Mouse (Mus musculus) regulatory T cell (primary cell): ENCODE data around the gene Ryr3.

Experiments
- in situ Hi-C: fragments of 300-600 bp; cut with MboI, MseI; formaldehyde crosslinking; loops from one replicate; pipeline ENCODE4 v1.15.1; 2025; ENCODE audit warnings: high pct_unique_total_duplicates

Gene Ryr3

GRCm38 (mm10) chr2:112656131-112656530 lies 560.8 kb downstream of the Ryr3 start:
- in situ Hi-C loops: no loop called here

- in situ Hi-C loops: no loop called here
Observed at GRCm38 (mm10) chr2:112653836-112654235, 563.1 kb downstream of the Ryr3 start.

DNA sequence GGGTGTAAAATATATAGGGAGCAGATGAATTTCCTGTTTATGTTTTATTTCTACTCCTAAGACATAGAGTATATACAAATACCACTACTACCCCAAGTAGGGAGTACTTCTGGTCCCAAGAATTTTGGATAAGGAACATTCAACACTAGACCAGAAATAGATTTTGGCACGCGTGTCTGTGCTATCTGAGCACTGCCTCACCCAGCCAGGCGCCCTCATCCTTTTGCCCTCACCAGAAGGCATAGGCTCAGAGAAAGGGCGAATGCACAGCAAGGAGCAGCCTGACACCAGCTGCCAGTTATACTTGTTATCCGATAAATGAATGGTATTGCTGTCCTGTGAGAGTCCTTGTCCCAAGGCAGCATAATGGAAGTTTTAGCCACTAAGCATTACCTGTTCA lies 579.7 kb downstream of the Ryr3 start:
- in situ Hi-C loops: no loop called here

DNA sequence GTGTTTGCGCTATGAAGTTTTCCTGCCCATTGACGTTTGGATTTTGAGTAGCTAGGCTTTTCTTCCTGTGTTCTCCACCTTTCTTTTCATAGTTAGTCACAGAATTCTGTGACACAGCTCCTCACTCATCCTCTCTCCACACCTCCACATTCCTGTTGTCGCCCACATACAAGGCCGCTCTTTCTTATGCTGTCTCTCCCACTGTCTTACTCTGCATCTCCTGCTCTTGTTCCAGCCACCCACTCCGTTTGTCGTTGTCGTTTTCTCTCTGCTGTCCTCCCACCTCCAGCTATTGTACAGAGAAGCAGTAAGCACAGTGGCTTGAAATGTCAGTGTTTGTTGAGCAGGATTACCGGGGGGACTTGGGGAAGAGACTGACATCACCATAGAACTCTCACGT lies 584.4 kb downstream of the Ryr3 start:
- in situ Hi-C loops: no loop called here

- in situ Hi-C loops: no loop called here
Observed at GRCm38 (mm10) chr2:112630669-112631068, 586.2 kb downstream of the Ryr3 start.

GRCm38 (mm10) chr2:112625156-112625555 lies 591.7 kb downstream of the Ryr3 start:
- in situ Hi-C loops: no loop called here

DNA sequence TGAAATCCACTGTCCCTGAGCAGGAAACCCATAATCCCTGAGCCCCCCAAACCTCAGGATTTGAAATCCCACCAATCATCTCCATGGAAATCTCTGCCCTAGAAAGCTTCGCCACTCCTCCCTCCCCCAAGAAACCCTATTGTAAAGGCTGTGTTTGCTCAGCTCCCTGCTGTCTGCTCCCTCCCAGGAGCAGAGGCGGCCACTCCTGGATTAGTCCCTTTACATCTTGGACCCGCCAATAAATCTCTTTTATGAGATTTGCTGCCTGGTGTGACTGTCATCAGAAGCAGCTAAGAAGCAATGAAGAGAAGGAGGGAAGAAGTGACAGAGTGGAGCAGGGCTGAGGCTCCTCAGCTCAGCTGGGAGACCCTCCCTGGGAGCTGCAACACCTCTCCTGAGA lies 599.7 kb downstream of the Ryr3 start:
- in situ Hi-C loops: no loop called here

GRCm38 (mm10) chr2:112614375-112614774 lies 602.5 kb downstream of the Ryr3 start:
- in situ Hi-C loops: no loop called here

- in situ Hi-C loops: no loop called here
Observed at GRCm38 (mm10) chr2:112612628-112613027, 604.3 kb downstream of the Ryr3 start.

- in situ Hi-C loops: no loop called here
Observed at GRCm38 (mm10) chr2:112606536-112606935, 610.4 kb downstream of the Ryr3 start.

DNA sequence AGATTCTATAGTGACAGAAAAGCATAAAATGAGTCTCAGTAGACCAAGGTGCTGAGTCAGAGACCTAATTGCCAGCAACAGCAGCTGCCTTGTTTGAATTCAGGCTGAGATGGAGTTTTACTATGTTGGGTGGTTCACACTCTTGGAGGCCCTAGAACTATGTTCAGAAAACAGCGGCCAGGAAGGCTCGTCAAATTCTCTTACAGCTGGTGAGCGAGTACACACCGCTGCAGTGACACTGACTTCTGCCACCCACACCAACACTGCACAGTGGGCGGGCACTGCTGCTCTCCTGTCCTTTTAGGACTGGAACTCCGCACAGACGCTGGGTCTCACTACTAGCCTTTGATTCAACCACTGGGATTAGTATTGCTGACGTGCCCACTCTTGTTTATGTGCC lies 614.4 kb downstream of the Ryr3 start:
- in situ Hi-C loops: no loop called here

DNA sequence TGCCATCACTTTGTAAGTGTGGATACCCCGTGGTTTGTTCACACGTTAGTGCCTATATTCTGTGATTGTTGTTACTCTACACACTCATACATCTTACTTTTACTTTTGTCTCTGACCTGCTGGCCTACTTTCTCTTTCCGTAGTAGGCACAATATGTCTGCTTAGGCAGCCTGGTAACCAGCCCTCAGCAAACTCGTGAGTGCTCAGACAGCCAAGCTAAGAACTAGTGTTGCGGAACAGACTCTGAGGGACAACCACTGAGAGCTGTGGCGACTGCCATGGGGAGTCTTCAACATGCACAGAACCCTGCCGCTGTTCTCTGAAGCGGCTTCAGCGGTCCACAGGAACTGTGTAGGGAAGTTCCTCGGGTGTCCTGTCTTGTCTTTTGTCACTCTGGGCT lies 616.7 kb downstream of the Ryr3 start:
- in situ Hi-C loops: no loop called here

DNA sequence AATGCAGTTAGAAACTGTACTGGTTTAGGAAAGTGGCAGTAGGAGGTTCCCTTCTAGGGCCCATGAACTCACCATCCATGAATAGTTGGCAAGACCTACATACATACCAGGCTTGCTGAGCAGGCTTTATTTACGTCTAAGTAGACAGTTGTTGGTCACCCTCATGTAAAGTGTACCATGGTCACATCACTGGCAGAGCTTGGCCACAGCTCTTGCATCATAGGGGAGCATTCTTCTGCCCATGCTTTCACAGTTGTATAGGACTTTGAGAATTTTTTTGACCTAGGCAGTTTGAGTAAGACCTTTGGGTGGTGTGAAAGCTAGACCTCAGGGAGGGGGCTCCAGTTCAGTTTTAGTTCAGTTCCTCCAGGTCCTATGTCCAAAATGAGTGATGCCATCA lies 619.8 kb downstream of the Ryr3 start:
- in situ Hi-C loops: no loop called here

- in situ Hi-C loops: no loop called here
Observed at GRCm38 (mm10) chr2:112596415-112596814, 620.5 kb downstream of the Ryr3 start.

DNA sequence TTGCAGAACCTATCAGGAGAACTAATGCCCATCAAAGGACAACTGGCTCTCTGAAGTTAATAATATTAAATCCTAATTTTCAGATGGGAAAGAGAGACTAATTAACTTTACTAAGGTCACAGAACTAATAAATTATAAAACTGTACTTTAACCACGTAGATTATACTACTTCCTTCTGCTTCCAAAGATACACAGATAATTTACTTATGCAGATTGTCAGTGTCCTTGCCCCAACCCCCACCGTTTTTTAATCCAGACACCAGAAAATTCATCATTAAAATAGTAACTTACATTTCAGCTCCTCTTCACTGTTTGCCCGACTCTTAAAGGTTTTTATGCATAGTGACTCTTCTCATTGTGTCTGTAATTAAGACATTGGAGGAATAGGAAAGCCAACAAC lies 621.1 kb downstream of the Ryr3 start:
- in situ Hi-C loops: no loop called here

GRCm38 (mm10) chr2:112593781-112594180 lies 623.1 kb downstream of the Ryr3 start:
- in situ Hi-C loops: no loop called here

DNA sequence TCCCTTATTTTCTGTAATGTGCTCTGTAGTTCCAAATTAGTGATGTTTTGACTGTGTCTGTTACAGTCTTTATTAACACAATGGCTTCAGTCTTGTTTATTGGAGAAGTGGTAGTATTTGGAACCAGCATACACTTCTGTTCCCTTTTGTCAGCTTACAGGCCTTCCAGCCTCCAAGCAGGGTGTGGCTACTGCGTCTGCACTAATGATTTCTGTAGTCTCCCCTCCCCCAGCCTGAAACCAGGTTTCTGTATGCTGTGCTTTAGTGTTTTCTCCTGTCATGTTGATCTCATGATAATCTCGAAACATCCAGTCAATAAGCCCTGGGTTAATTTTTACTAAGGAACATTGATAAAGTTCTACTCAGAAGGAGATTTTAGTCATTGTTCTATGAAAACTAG lies 623.6 kb downstream of the Ryr3 start:
- in situ Hi-C loops: no loop called here

DNA sequence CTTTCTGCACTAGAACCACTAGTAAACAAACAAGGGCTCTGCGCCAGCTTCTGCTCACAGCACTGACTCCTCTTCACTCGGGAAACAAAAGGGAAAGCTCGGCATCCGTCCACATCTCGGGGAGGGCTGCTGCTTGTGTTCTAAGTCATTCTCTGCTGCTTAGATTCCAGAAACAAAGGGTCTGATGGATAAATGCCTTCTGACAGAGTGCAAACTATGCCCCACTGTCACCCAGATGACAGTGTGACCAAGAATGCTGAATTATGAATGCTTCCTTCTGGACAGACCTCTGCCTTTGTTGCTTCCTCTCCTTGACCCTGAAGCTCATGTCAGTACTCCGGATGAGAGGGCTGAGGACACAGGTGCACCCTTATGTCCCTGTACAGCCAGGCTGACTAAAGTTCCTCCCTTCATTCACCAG lies 625.4 kb downstream of the Ryr3 start:
- in situ Hi-C loops: no loop called here

DNA sequence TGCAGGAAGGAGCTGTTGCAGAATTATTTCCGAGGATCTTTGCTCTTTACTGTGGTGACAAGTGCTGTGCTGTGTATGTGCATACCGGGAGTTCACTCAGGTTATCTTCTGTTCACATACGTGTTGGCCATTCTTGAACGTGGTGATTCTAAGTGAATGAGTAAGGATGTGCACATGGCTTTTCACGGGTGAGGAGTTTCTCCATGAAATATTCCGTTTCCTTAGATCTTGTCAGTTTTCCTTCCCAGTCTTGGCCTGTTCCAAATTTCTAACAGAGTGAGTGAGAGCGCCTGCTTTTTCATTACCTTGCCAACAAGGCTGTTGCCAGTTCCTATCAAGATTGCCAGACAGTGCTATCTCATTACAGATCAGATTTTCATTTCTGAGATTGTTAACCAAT lies 625.9 kb downstream of the Ryr3 start:
- in situ Hi-C loops: no loop called here
